ENCODE assay signal across 8 mouse cellular contexts in the genomic region with DNA sequence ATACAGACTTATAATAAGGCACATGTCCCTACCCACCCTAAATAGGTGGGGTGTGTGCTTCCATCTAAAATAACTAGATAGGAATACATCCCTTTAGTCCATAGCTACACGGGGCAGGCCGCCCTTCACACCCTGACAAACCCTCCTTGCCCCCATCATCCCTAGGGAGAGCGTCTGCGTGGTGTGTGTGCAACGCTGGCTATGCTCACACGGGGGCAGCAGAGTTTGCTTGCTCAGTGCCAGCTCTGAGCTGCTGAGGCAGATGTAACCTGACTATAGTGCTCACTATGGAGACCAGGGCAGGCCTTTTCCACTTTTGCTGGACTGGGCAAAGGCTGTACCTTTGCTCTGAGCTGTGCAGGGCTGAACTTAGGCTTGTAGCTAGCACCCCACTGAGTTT. TPM values are rescaled to one million over a fixed set of nuclear protein-coding genes. Genes with fewer than 3 reads are reported as not detected.
DNase-seq lines count a peak whose midpoint lies in the region; ATAC-seq and TF ChIP-seq lines count a peak whose summit lies in the region.

No protein-coding gene starts in this region.

- H3K27me3 ChIP-seq in testis, adult 2 months (ENCODE audit: control insufficient read depth, insufficient read depth, low read length): no peaks in the 10 kb centered on the region
- no peaks in the 10 kb centered on the region for H3K27me3 ChIP-seq in heart, embryonic 14.5 days (ENCODE audit: control insufficient read depth, insufficient read depth, low read length)
- no peaks in the 10 kb centered on the region for H3K27me3 ChIP-seq in liver, postnatal 0 days (ENCODE audit: insufficient read depth, low read length)
- no peaks in the 10 kb centered on the region for H3K27me3 ChIP-seq in neural tube, embryonic 12.5 days (replicated peaks)

- H3K4me3 ChIP-seq in testis, adult 2 months (ENCODE audit: control insufficient read depth, low read depth, low read length): no peak overlapping the region
- H3K4me3 ChIP-seq in heart, embryonic 14.5 days (ENCODE audit: control insufficient read depth in 1 of 2, insufficient read depth in 1 of 2, low read depth in 1 of 2, low read length in 2 of 2): no peak overlapping the region
- no peak overlapping the region for H3K4me3 ChIP-seq in liver, postnatal 0 days (ENCODE audit: low read depth, low read length)
- H3K4me3 ChIP-seq in neural tube, embryonic 12.5 days: no peak overlapping the region

- TF ChIP-seq CTCF in testis, adult 2 months (IDR thresholded peaks at IDR 0.05; ENCODE audit: control insufficient read depth, insufficient read depth, insufficient replicate concordance, low read depth, low read length): peak; percentile 70; the same call in 1 of the 2 replicates
- peak; percentile 77 for TF ChIP-seq CTCF in liver, postnatal 0 days (IDR thresholded peaks at IDR 0.05; ENCODE audit: low read depth)

- ATAC-seq in heart, embryonic 14.5 days (ENCODE audit: insufficient number of reproducible peaks, insufficient read depth, low FRiP score, low read depth): 0 out of 2 replicates have a peak, but pooled peaks have one; percentile 19
- peak; percentile 41; the same call in 1 of the 2 replicates for ATAC-seq in liver, postnatal 0 days
- ATAC-seq in neural tube, embryonic 12.5 days (ENCODE audit: low FRiP score, low read depth): peak; percentile 51

- WGBS in heart, embryonic 14.5 days: 31% methylated on average over 6 of the region's 6 CpGs
- 28% methylated on average over 6 of the region's 6 CpGs for WGBS in liver, postnatal 0 days (ENCODE audit: insufficient replicate concordance)
- 32% methylated on average over 6 of the region's 6 CpGs for WGBS in neural tube, embryonic 12.5 days

- TF ChIP-seq POLR2A in testis, adult 2 months (IDR thresholded peaks at IDR 0.05; ENCODE audit: control insufficient read depth, low read depth, low read length): no peak

- DNase-seq in testis, postnatal 14 days (ENCODE audit: low spot score): no peak
- peak; percentile 37 for DNase-seq in embryo, embryonic 11.5 days (ENCODE audit: low read depth, low spot score)
- DNase-seq in kidney, postnatal 10 days: peak; percentile 75
- DNase-seq in liver, postnatal 0 days: peak; percentile 68
- peak; percentile 76 for DNase-seq in thymus, postnatal 0 days (ENCODE audit: low spot score)

- peaks cover 3% of the 10 kb centered on the region for H3K4me1 ChIP-seq in testis, adult 2 months (ENCODE audit: control insufficient read depth, insufficient read depth, low read length)
- peaks cover 0 to under 1% of the 10 kb centered on the region in 2 experiments; a peak in 1 of 4 replicates for H3K4me1 ChIP-seq in heart, embryonic 14.5 days (ENCODE audit: control insufficient read depth in 2 of 2, insufficient read depth in 2 of 2, low read length in 2 of 2)
- H3K4me1 ChIP-seq in liver, postnatal 0 days (ENCODE audit: insufficient read depth): no peaks in the 10 kb centered on the region
- no peaks in the 10 kb centered on the region for H3K4me1 ChIP-seq in neural tube, embryonic 12.5 days

- no peak overlapping the region for H3K9ac ChIP-seq in heart, embryonic 14.5 days (ENCODE audit: low read length)
- H3K9ac ChIP-seq in liver, postnatal 0 days (replicated peaks): no peak overlapping the region
- H3K9ac ChIP-seq in neural tube, embryonic 12.5 days: no peak overlapping the region

- H3K4me2 ChIP-seq in heart, embryonic 14.5 days (ENCODE audit: low read length): no peak overlapping the region
- H3K4me2 ChIP-seq in liver, postnatal 0 days (ENCODE audit: low read depth, low read length): no peak overlapping the region
- no peak overlapping the region for H3K4me2 ChIP-seq in neural tube, embryonic 12.5 days (replicated peaks)

- H3K27ac ChIP-seq in testis, adult 2 months (ENCODE audit: control insufficient read depth, insufficient read depth, low read depth, low read length): no peak overlapping the region
- H3K27ac ChIP-seq in heart, embryonic 14.5 days (replicated peaks in 1 of 2; ENCODE audit: control insufficient read depth in 1 of 2, insufficient read depth in 1 of 2, low read depth in 2 of 2, low read length in 2 of 2): no peak overlapping the region
- H3K27ac ChIP-seq in liver, postnatal 0 days (ENCODE audit: low read depth): no peak overlapping the region
- no peak overlapping the region for H3K27ac ChIP-seq in neural tube, embryonic 12.5 days

- no peaks in the 10 kb centered on the region for H3K36me3 ChIP-seq in testis, adult 2 months (ENCODE audit: control insufficient read depth, insufficient read depth, low read length)
- H3K36me3 ChIP-seq in heart, embryonic 14.5 days (ENCODE audit: control insufficient read depth, insufficient read depth, low read length): no peaks in the 10 kb centered on the region
- no peaks in the 10 kb centered on the region for H3K36me3 ChIP-seq in liver, postnatal 0 days (replicated peaks; ENCODE audit: insufficient read depth, low read length)
- no peaks in the 10 kb centered on the region for H3K36me3 ChIP-seq in neural tube, embryonic 12.5 days

- no peaks in the 10 kb centered on the region for H3K9me3 ChIP-seq in heart, embryonic 14.5 days (ENCODE audit: control insufficient read depth, low read length)
- H3K9me3 ChIP-seq in liver, postnatal 0 days (ENCODE audit: low read length): no peaks in the 10 kb centered on the region
- H3K9me3 ChIP-seq in neural tube, embryonic 12.5 days: no peaks in the 10 kb centered on the region

- TF ChIP-seq EP300 in liver, postnatal 0 days (IDR thresholded peaks at IDR 0.05; ENCODE audit: low read depth): no peak

RNA-seq across cellular contexts. Expression of a gene that starts 37.0 kb away (rescaled TPM):
- polyA plus RNA-seq in testis, adult 2 months (2012; rRNA removed): 1.0 and 1.3 TPM in 2 replicates
- polyA plus RNA-seq in heart, embryonic 14.5 days (2014; fragmentation: Nextera tagmentation; extraction: Ambion mirVana): 1.1 and 1.2 TPM in 2 replicates
- polyA plus RNA-seq in liver, postnatal 0 days (2015; fragmentation: Nextera tagmentation; extraction: Ambion mirVana): 0.20 and 0.21 TPM in 2 replicates
- 23.5 and 28.0 TPM in 2 replicates for polyA plus RNA-seq in neural tube, embryonic 12.5 days (2016; fragmentation: Nextera tagmentation; extraction: Ambion mirVana)
- 35.5 and 37.2 TPM in 2 replicates for polyA plus RNA-seq in thymus, postnatal 0 days (2015; fragmentation: Nextera tagmentation; extraction: Ambion mirVana)

Comparison
In these comparisons a context has a peak if more than half of its experiments do, and no peak if none do; other contexts are left out.
1. RNA of a gene that starts 37.0 kb away (polyA plus RNA-seq): 35.5 to 37.2 TPM in thymus, postnatal 0 days and 23.5 to 28.0 TPM in neural tube, embryonic 12.5 days; 1.1 to 1.2 TPM in heart, embryonic 14.5 days, 1.0 to 1.3 TPM in testis, adult 2 months and 0.20 to 0.21 TPM in liver, postnatal 0 days; every median in the first group is over 10 times any median in the second.
2. Peak in every context shown above with its lines, with median percentiles within 50 percentile points of each other: ATAC-seq.